Mouse (Mus musculus) liver, adult 2 months (tissue): Measurements from ENCODE around the gene Pdp2. TPM values are rescaled to one million over a fixed set of nuclear protein-coding genes. Genes with fewer than 3 reads are reported as not detected.

ENCODE experiments used
- DNase-seq: peaks from one replicate; pipeline ENCODE4 v3.0.0-alpha.2; 2011; ENCODE audit warnings: low read depth, low spot score; ENCODE audit errors: extremely low read depth
- H3K27ac ChIP-seq: fragments of 200-500 bp; replicated peaks from 2 replicates; pipeline ENCODE4 v1.5.1; 2012; ENCODE audit warnings: low read depth, mild to moderate bottlenecking, control low read depth, inconsistent platforms, low read length; ENCODE audit not compliant: insufficient read depth
- H3K27me3 ChIP-seq: fragments of 200-500 bp; 2 replicates; pipeline ENCODE4 v1.6.1; 2012; ENCODE audit warnings: mild to moderate bottlenecking, moderate library complexity, low read length, inconsistent platforms; ENCODE audit not compliant: control insufficient read depth, insufficient read depth
- H3K36me3 ChIP-seq: fragments of 200-500 bp; 2 replicates; pipeline ENCODE4 v1.6.1; 2012; ENCODE audit warnings: low read length, inconsistent platforms; ENCODE audit not compliant: control insufficient read depth, insufficient read depth
- H3K4me1 ChIP-seq: fragments of 200-500 bp; 2 replicates; pipeline ENCODE4 v1.6.1; 2011; ENCODE audit warnings: low read length; ENCODE audit not compliant: control insufficient read depth, insufficient read depth
- H3K4me3 ChIP-seq: fragments of 200-500 bp; 2 replicates; pipeline ENCODE4 v1.5.1; 2011; ENCODE audit warnings: low read depth, mild to moderate bottlenecking, control low read depth, low read length, moderate library complexity; ENCODE audit not compliant: insufficient read depth
- H3K79me2 ChIP-seq: fragments of 200-500 bp; 2 replicates; pipeline ENCODE4 v1.6.1; 2012; ENCODE audit warnings: inconsistent platforms, mild to moderate bottlenecking, low read length, moderate library complexity; ENCODE audit not compliant: control insufficient read depth, insufficient read depth
- H3K9ac ChIP-seq: fragments of 200-500 bp; 2 replicates; pipeline ENCODE4 v1.6.1; 2012; ENCODE audit warnings: low read depth, mild to moderate bottlenecking, control low read depth, inconsistent platforms, low read length
- CTCF ChIP-seq: fragments of 200-500 bp; IDR thresholded peaks from 2 replicates; pipeline ENCODE4 v1.5.1; 2011; ENCODE audit warnings: low read depth, low read length, control low read depth
- POLR2A ChIP-seq: fragments of 200-500 bp; IDR thresholded peaks from 2 replicates; pipeline ENCODE4 v1.6.1; 2011; ENCODE audit warnings: low read length, control low read depth; ENCODE audit not compliant: insufficient read depth; ENCODE audit errors: extremely low read depth
- WGBS: fragments of 180-500 bp; shearing (Covaris S2); methylation state at CpG from one replicate; pipeline ENCODE4 v1.1.7; 2018; 5-methylcytosine and 5-hydroxymethylcytosine counted together
- polyA plus RNA-seq: library from polyadenylated mRNA; depleted of rRNA; stranded (reverse); fragments of >200 nt; gene quantifications from 2 replicates; pipeline ENCODE4 v1.2.3, GENCODE M21; 2012
- total RNA-seq: library from RNA; depleted of rRNA; stranded (reverse); fragments of >200 nt; gene quantifications from 2 replicates; pipeline ENCODE4 v1.2.3, GENCODE M21; 2014

Gene Pdp2
- total and polyA plus RNA-seq, 2 experiments: 9.6 to 20.0 TPM

GRCm38 (mm10) chr8:104630981-104631663, 39.9 kb downstream of the Pdp2 start, which contains the start of gene Rrad:
Gene Rrad (minus strand): TSS chr8:104631327.
- H3K36me3 ChIP-seq: no peaks in the 10 kb centered on the region
- H3K27ac ChIP-seq: no peak within 1 kb of the TSS
- no peaks in the 10 kb centered on the region for H3K79me2 ChIP-seq
- no peak for DNase-seq
- peak within 1 kb of the TSS; percentile 54 for H3K4me3 ChIP-seq
- peaks cover 4% of the 10 kb centered on the region; the same call in 1 of the 2 replicates for H3K4me1 ChIP-seq
- H3K9ac ChIP-seq: peak within 1 kb of the TSS; percentile 53
- H3K27me3 ChIP-seq: peaks cover 7% of the 10 kb centered on the region
- TF ChIP-seq POLR2A: no peak
- WGBS: 9% methylated on average over 18 of the region's 28 CpGs

DNA sequence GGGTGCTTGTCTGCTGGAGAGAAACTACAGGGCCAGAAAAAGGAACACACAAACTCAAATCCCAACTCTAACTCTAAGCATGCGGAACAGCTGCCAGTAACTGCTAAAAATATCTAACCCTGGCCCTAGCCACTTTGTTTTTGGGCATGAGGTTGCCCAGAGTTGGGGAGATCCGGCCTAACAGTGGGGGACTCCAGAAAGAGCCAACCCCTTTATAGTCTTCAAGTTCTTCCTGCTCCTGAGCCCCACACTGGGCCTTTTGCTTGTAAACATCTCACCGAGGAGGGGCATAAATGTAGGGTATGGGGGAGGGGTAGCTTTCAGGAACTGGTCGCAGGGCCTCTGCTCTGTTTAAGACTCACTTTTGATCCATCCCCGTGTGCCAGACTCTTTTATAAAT, 40.7 kb downstream of the Pdp2 start:
- H3K4me1 ChIP-seq: peaks cover 4% of the 10 kb centered on the region; the same call in 1 of the 2 replicates
- H3K27ac ChIP-seq: no peak overlapping the region
- 69% methylated on average over 5 of the region's 5 CpGs for WGBS
- no peaks in the 10 kb centered on the region for H3K36me3 ChIP-seq
- TF ChIP-seq CTCF (no peak), POLR2A (no peak)
- no peak for DNase-seq
- H3K9ac ChIP-seq: no peak overlapping the region
- H3K27me3 ChIP-seq: peaks cover 7% of the 10 kb centered on the region
- no peak overlapping the region for H3K4me3 ChIP-seq
- H3K79me2 ChIP-seq: no peaks in the 10 kb centered on the region

DNA sequence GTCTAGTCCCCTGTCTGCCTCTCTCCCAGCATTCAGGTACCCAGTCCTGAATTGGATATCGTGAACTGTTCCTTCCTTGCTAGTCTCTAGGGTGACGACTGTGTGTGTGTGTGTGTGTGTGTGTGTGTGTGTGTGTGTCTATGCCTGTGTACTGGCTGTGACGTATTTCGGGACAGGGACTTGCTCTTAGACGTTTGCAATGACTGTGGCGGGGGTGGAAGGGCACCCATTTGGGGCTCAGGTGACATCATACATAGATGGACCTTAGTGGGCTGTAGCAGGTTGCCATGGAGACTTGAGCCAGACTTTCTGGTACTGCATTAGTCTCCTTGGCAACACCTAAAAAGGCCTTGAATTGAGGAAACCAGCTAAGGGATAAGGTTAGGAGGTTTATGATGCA, 41.2 kb downstream of the Pdp2 start:
- H3K9ac ChIP-seq: no peak overlapping the region
- peaks cover 4% of the 10 kb centered on the region; the same call in 1 of the 2 replicates for H3K4me1 ChIP-seq
- H3K79me2 ChIP-seq: no peaks in the 10 kb centered on the region
- no peak overlapping the region for H3K27ac ChIP-seq
- H3K27me3 ChIP-seq: peaks cover 7% of the 10 kb centered on the region
- no peaks in the 10 kb centered on the region for H3K36me3 ChIP-seq
- WGBS: 85% methylated on average over 6 of the region's 6 CpGs
- TF ChIP-seq CTCF: no peak
- no peak for TF ChIP-seq POLR2A
- DNase-seq: no peak
- H3K4me3 ChIP-seq: no peak overlapping the region

DNA sequence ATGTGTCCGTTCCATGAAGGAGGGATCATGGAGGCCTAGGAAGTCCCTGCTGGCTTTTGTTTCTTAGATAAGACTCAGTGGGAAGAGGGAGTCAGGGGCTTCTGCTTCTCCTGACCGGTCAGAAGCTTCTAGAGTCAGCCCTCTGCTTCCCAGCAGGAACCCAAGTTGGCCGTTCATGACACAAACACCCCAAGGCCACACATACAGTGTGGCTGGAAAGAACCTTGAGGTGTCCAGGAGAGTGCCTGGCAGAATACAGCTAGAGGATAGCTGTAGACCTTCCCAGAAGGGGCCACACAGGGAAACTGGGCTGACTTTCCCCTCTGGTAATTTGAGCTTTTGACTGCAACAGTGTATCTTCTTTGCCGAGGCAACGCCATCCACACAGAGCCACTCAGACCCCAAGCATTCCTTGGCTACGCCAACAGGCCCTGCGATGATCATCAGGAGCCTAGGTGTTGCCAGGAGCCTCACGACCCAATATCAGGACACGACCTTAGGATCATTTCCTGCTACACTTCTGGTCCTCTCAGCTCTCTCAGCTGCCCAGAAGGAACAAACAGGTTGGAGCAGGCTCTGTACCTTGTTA, 42.0 kb downstream of the Pdp2 start:
- TF ChIP-seq CTCF (no peak), POLR2A (no peak)
- no peak overlapping the region for H3K4me3 ChIP-seq
- 79% methylated on average over 9 of the region's 9 CpGs for WGBS
- no peak overlapping the region for H3K27ac ChIP-seq
- H3K4me1 ChIP-seq: peaks cover 4% of the 10 kb centered on the region; the same call in 1 of the 2 replicates
- no peaks in the 10 kb centered on the region for H3K79me2 ChIP-seq
- no peak overlapping the region for H3K9ac ChIP-seq
- peaks cover 7% of the 10 kb centered on the region for H3K27me3 ChIP-seq
- no peaks in the 10 kb centered on the region for H3K36me3 ChIP-seq
- no peak for DNase-seq

DNA sequence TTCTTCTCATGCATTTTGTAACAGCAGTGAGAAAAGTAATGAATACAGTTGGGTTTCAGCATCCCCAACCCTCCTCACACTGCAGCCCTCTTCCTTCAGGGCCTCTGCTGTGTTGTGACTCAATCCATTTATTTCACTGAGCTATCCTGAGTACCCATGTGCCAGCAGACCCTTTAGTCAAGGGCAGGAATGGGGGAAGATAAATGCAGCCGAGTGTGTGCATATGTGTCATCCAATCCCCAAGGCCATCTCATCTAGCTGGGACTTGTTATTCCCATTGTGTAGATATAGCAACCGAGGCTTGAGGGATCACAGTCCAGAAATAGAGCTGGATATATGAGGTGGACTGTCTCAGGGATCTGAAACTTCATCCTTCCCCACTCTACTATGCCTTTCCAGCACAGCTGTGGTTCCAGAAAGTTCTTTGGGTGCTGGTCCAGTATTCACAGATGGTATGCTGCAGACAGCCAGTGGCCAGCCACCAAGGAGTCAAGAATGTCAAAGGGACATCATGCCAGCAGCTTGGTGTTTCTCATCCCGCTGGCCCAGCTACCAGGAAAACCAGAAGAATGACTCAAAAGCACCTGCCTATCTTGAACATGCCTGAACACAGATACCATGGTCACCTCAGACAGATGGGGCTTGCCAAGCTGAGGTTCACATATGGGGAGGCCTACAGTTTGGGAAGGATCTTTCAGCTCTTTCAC, 43.9 kb downstream of the Pdp2 start:
- whole genome bisulfite sequencing: 86% methylated on average over 3 of the region's 3 CpGs
- no peak for DNase-seq

DNA sequence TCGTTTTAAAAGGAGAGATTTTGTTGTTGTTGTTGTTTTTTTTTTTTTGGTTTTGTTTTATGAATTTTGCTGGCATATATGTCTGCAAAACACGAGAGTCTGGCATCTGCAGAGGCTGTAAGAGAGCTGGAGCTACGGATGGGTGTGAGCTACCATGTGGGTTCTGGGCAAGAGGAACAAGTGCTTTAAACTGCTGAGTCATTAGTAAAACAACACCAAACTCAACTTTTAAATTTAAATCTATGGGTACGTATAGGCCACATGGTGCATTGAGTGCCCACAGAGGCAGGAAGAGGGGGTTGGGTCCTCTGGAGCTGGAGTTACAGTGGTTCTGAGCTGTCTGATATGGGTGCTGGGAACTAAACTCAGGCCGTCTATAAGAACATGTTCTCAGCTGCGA, 46.8 kb downstream of the Pdp2 start:
- Histone ChIP-seq H3K79me2 (no peaks in the 10 kb centered on the region), H3K9ac (no peak overlapping the region), H3K4me3 (no peak overlapping the region), H3K36me3 (no peaks in the 10 kb centered on the region; the same call in 1 of the 2 replicates), H3K27ac (no peak overlapping the region), H3K4me1 (peaks cover 10% of the 10 kb centered on the region), H3K27me3 (no peaks in the 10 kb centered on the region)
- TF ChIP-seq CTCF (no peak), POLR2A (no peak)
- no peak for DNase-seq
- 91% methylated on average over 6 of the region's 6 CpGs for WGBS

More for the DNA sequence above, 43.9 kb downstream of the Pdp2 start:
- TF ChIP-seq CTCF: no peak
- TF ChIP-seq POLR2A: no peak
- no peak overlapping the region for H3K27ac ChIP-seq
- no peaks in the 10 kb centered on the region; the same call in 1 of the 2 replicates for H3K36me3 ChIP-seq
- no peak overlapping the region for H3K9ac ChIP-seq
- peaks cover 7% of the 10 kb centered on the region for H3K27me3 ChIP-seq
- H3K4me1 ChIP-seq: peaks cover 6% of the 10 kb centered on the region; the same call in 1 of the 2 replicates
- no peaks in the 10 kb centered on the region for H3K79me2 ChIP-seq
- H3K4me3 ChIP-seq: no peak overlapping the region
